Mouse (Mus musculus) 3134 (cell line): ENCODE measurements around the gene C1qtnf9.
A peak's percentile ranks its signal among the peaks of the same experiment; 100 is the strongest.

Source experiments
- DNase-seq: peaks from one replicate; pipeline ENCODE4 v3.0.0-alpha.2; 2011; ENCODE audit warnings: low spot score; ENCODE audit not compliant: insufficient read length; ENCODE audit errors: extremely low read depth

The C1qtnf9 gene

GRCm38 (mm10) chr14:60767884-60768283 is at the start of gene C1qtnf9:
Gene C1qtnf9, plus strand, starts transcription at chr14:60768134.
- DNase-seq = no peak

- DNase-seq = no peak
Measured at GRCm38 (mm10) chr14:60721304-60721703, 46.6 kb upstream of the C1qtnf9 start.

GRCm38 (mm10) chr14:60721938-60722337 is 46.0 kb upstream of the C1qtnf9 start:
- DNase-seq = no peak

GRCm38 (mm10) chr14:60726091-60726490 is 41.8 kb upstream of the C1qtnf9 start:
- DNase-seq = no peak

- no peak for DNase-seq
Measured at GRCm38 (mm10) chr14:60727130-60727529, 40.8 kb upstream of the C1qtnf9 start.

GRCm38 (mm10) chr14:60732081-60732480 is 35.9 kb upstream of the C1qtnf9 start:
- DNase-seq = no peak

GRCm38 (mm10) chr14:60732787-60733186 is 35.1 kb upstream of the C1qtnf9 start:
- DNase-seq = peak; percentile 74

GRCm38 (mm10) chr14:60733706-60734105 is 34.2 kb upstream of the C1qtnf9 start:
- no peak for DNase-seq

GRCm38 (mm10) chr14:60735206-60735605 is 32.7 kb upstream of the C1qtnf9 start:
- DNase-seq = no peak

- no peak for DNase-seq
Measured at GRCm38 (mm10) chr14:60735848-60736547, 31.9 kb upstream of the C1qtnf9 start.

GRCm38 (mm10) chr14:60736591-60737192 is 31.2 kb upstream of the C1qtnf9 start:
- peak; percentile 50 for DNase-seq

GRCm38 (mm10) chr14:60737202-60737611 is 30.7 kb upstream of the C1qtnf9 start:
- no peak for DNase-seq

GRCm38 (mm10) chr14:60738434-60738938 is 29.4 kb upstream of the C1qtnf9 start:
- no peak for DNase-seq

GRCm38 (mm10) chr14:60739155-60739554 is 28.8 kb upstream of the C1qtnf9 start:
- no peak for DNase-seq

GRCm38 (mm10) chr14:60739616-60740015 is 28.3 kb upstream of the C1qtnf9 start:
- no peak for DNase-seq

GRCm38 (mm10) chr14:60740507-60740906 is 27.4 kb upstream of the C1qtnf9 start:
- no peak for DNase-seq

- no peak for DNase-seq
Measured at GRCm38 (mm10) chr14:60741033-60741432, 26.9 kb upstream of the C1qtnf9 start.

- DNase-seq = no peak
Measured at GRCm38 (mm10) chr14:60741490-60741981, 26.4 kb upstream of the C1qtnf9 start.

- no peak for DNase-seq
Measured at GRCm38 (mm10) chr14:60743681-60744080, 24.3 kb upstream of the C1qtnf9 start.

- DNase-seq = no peak
Measured at GRCm38 (mm10) chr14:60745201-60745600, 22.7 kb upstream of the C1qtnf9 start.

- DNase-seq = no peak
Measured at GRCm38 (mm10) chr14:60746141-60746540, 21.8 kb upstream of the C1qtnf9 start.
